Mouse (Mus musculus) retina, postnatal 1 day (tissue): ENCODE data around the gene S1pr1.

Experiments
- DNase-seq: peaks from one replicate; pipeline ENCODE4 v3.0.0-alpha.2; 2012

The S1pr1 gene

DNA sequence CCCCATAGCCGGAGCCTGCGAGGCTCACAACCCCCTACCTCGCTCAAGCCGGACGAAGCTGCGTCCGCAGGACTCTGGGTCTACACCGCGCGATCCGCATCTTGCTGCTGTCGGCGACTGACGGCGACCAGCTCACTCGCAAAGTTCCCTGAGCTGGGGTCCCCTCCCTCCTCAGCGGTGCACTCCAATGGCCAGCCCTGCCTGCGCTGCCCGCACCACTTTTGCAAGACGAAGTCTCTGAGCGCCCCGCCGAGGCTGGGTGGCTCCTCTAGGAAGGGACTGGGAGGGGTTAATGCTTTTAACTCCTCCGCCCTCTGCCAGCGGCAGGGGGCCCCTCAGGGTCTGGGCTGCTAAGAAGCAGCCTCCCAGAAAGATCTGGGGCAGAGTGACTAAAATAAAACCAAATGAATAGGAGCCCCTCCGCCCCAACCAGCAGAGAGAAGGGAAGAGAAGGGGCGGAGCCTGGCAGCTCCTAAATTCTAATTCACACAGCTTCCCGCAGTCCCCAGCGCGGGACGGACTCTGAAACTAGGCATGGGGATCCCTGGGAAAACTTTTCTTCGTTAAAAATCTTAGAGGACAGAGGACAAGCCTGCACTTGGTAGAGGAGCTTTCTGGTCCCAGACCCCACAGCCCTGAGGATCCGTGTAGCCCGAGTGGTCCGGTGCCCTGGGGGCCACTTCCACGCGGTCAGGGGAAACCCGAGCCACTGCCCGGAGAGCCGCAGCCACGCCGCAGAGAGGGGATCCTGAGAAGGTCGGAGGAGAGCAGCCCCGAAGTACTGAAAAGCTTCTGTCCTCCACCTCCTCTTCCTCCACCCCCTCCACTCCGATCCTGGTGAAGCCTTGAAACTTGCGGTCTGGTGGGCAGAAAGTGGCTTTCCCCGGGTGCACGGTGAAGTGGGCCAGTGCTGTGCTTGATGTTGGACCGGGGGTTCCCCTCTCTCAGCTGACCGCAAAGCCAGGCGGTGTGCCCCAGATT is at the start of gene S1pr1:
S1pr1 (minus strand) TSS at position 402 of the 981 bp plus-strand sequence.
- peak; percentile 89 for DNase-seq

DNA sequence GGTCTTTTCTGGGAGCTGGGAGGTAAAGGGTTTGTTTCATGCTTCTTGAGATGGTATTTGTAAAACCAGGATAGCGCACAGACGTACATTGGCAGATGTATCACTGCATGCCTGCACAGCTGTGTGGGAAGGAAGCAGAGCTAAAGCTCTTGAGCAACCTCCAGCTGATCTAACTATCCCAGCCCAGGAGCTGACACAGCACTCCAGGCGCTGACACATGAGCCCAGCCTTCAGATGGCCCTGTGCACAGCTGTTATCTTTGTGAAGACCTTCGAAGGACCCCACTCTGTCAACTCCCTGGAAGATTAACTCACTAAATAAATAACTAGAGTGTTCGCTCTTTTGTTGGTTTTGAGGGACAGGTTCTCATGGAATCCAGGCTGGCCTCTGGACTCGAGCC is 48.4 kb upstream of the S1pr1 start:
- DNase-seq: no peak

DNA sequence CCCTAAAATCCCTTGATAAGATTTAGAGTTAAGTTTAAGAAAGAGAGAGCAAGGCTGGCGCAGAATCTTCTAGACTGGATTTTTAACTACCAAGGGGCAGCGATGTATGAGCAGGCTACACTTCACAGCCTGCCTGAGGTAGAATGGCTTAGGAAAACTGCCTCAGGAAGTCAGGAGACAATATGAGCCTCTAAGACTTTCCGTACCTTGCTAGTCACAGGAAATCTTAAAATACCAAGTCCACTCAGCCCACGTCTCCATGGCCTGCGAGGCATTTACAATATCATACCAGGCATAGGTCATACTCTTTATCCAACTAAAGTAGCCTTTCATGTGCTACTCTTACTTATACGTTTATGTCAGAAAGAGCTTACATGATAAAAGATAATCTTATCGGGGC is 48.0 kb upstream of the S1pr1 start:
- no peak for DNase-seq

DNA sequence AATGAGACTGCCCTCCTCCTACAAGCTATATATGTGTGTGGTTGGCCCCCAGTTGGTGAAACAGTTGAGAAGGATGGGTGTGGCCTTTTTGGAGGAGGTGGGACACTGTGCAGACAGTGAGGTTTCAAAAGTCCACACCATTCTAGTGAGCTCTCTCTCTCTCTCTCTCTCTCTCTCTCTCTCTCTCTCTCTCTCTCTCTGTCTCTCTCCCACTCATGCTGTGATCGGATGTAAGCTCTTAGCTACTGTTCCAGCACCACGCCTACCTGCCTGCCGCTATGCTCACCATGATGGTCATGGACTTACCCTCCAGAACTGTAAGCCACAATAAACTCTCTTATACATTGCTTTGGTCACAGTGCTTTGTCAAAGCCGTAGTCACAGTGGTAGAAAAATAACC is 44.8 kb upstream of the S1pr1 start:
- no peak for DNase-seq

DNA sequence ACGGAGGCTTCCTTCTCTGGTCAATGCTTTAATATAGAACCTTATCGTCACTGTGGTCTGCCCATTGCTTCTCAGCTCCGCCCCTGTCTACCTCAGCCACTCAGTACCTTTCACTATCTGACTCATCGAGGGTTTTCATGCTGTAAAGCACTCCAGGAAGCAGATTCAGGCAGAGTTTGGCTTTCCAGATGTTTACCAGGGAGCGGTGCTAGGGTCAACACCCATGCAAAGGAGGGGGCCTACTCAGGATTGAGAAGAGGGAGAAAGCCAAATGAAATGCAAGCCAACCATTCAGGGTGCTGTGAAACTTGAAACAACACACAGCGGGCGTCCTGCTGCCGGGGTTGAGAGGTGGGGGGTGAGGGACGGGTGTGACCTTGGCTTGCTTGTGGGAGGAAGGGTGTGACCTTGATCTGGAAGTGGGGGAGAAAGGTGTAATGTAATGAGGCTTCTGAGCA is 43.6 kb upstream of the S1pr1 start:
- DNase-seq: no peak

DNA sequence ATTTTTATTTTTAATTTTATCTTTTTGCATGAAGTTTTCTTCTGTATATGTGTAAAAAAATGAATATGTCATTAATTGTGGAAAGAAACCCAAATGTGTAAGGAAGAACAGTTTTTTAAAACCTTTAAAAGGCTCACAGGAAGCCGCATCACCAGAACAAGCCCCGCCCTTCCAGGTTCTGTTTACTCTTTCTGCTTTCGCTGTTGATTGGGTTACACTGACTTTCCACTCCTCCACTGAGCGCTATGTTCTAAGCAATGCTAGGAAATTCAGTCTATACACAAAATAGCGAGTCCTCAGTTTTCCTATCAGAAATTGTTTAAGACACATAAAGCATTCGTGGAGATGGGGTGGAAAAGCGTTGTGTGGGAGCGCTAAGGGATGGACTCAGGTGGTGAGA is 39.6 kb upstream of the S1pr1 start:
- DNase-seq: no peak

DNA sequence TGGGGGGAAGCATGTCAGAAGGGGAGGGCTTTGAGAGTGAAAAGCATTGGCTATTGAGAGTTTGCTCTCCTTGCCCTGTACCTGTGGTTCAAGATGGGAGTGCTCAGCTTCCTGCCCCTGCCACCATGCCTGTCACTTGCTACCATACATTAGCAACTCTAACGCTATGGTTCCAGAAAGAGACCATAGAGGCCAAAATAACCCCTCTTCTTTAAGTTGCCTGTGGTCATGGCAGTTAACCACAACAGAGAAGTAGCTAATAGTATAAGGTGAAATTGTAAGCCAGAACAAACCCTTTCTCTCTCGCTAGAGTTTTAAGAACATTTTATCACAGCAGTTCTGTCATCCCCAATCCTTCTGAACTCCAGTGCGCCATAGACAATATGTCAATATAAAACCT is 35.5 kb upstream of the S1pr1 start:
- no peak for DNase-seq

DNA sequence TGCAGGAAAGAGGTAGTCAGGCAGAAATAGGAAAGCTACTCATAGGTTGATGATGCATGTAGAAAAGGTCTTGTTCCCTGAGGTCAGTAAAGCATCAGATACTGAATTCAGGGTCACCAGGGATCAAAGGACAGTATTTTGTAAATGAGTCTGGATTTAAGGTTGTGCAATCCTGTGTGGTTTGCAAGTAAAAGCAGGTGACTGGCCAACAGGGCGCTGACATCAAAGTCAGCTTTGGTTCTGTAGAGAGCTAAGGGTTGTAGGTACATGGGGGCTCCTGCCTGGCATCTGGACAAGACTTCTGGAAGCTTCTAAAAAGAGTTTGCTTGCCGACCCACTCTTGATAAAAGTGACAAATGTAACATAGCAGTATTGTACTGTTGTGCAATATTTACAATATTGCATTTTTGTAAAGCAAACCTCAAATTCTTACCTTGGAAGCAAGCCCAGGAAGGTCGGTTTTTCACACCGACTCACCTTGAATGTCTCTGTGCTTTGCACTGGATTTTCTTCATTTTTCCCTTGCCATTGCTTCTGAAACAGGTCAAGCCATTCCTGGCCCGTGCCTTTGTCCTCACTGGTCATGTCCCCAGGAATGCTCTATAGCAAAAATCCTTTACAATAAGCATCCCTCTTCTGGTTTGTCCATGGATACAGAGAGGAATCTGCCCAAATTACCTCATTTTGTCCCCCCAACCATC is 33.6 kb upstream of the S1pr1 start:
- DNase-seq: no peak

DNA sequence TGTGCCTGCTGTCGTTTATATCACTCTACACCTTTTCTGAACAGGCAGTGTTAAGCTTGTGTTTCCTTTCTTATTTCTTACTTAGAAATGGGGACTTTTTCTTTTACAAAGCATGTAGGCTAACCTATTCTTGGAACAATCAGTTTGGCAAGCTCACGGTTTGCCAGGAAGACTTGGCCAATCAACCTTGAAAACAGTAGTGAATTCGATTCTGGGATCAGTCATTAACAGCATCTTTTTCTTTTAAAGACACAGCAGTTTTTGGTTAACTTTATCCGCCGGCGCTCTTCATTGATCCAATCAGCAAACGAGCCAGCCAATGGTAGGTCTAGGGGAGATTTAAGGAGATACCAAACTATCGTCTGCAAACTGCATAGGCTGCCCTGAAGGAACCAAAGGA is 31.6 kb upstream of the S1pr1 start:
- DNase-seq: no peak

DNA sequence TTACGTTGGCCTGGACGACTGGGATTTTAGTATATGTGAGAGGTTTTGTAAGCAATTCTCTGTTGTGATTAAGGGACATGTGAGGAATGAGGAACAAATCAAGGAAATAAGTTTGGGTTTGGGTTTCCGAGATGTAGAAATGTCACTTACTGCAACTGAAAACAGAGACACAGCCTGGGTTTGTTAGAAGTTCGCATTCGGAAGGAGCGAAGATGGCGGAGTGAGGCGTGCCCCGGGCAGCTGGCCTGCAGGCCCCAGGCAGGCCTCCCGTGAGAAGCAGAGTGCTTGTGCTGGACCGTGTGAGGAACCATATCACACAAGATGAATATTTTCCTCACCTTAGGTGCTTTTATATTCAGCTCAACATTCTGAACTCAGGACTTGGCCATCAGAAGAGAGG is 30.2 kb upstream of the S1pr1 start:
- no peak for DNase-seq

DNA sequence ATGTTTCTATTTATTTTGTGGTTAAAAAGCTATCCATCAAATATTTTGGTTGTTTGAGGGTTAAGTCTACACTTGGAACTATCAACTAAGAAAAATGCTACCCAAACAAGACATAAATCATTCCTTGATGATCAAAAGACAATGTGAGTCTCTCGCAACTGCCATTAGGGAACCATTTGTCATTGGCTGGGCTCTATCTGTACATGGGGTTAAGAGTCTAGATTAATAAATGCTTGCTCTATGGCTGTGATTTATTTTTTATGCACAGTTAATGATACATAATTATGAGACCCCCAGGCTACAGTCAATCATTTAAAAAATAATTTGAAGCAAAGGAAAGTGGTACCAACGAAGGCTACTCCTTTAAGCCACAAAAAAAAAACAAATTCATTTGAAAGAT is 23.7 kb upstream of the S1pr1 start:
- DNase-seq: no peak

DNA sequence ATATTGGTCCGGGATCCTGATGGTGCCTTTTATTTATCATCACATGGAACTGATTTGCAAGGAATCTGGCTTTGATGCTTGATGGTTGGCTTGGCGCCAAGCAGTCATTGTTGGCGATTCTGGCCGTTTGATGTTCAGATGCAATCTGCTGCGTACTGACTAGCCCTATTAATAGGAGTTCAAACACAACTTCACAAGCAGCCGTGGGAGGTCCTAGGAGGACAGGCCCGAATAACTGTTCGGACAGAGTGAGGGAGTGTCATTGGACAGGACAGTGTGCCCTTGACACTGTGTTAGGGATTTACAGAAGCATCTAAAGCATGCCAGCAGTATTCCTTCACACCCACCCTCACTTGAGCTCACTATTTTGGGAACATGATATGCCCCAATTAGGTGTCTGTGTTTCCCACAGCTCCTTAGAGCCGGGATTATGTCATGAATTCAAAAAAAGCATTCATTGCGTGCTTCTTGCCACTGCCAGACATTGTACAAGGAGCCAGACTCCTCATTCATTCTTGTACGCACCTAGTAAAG is 23.0 kb upstream of the S1pr1 start:
- peak; percentile 69 for DNase-seq

DNA sequence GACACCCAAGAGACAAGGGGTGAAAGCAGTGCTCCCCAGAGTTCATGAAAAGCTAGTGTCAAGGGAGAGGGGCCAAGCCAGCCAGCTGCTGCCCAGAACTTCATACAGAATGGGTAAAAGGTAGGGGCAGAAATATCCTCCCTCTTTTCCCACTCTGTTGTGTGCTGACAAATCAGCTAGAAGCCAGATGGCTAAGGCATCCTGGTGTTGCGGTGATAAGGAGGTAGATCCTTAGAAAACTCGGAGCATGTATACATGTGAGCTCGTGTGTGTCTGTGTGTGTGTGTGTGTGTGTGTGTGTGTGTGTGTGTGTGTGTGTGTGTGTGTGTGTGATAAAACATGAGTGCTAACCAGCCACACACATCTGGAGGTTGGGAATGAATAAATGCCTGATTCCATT is 20.7 kb upstream of the S1pr1 start:
- DNase-seq: no peak

DNA sequence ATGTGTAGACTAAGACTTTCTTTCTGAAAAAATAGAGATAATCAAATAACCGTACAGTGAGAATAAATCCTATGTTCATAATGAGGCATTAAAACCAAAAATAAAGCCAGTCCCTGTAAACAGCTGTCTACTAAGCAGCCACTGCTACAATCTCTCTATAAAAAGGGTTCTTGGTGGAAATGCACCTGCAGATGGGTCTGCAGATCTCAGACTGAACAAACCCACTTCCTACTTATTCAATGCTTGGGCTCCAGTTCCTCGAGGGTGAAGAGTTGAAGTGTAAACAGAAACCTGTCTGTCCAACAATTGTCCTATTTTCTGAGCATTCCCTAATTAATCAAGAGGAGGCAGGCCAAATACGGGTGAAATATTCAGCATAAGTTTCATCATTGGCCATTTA is 20.0 kb upstream of the S1pr1 start:
- no peak for DNase-seq

DNA sequence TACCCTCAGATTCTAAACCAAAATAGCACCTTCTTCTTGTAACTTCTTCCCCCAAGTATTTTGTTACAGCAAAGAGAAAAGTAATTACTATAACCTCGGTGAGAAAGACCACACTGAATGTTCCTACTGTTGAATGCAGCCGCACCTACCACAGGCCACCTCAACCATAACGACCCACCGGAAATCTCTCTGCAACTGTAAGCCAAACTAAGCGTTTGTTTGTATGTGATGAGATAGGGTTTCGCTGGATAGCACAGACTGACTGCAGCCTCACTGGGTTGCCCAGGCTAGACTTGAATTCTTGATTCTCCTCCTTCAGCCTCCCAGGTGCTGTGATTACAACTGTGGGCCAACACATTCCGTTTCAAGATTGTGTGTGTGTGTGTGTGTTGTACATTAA is 15.5 kb upstream of the S1pr1 start:
- no peak for DNase-seq

DNA sequence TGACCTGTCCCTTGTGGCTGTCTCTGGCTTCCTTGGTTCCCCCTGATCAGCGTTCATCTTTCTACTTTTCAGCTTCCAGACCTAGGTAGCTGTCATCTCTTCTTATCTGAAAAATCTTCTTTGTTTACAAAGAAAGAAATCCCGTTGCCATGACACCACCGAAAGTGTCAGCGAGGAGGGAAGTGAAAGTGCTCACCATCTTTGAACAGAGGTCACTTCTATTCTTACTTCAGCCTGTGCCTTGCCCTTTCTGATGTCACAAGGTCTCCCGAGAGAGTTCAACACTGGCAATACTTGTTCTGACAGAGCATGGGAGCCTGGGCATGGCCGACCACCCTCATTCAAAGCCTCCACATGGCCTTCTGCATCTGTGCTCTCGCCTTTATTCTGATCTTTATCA is 14.3 kb upstream of the S1pr1 start:
- no peak for DNase-seq

DNA sequence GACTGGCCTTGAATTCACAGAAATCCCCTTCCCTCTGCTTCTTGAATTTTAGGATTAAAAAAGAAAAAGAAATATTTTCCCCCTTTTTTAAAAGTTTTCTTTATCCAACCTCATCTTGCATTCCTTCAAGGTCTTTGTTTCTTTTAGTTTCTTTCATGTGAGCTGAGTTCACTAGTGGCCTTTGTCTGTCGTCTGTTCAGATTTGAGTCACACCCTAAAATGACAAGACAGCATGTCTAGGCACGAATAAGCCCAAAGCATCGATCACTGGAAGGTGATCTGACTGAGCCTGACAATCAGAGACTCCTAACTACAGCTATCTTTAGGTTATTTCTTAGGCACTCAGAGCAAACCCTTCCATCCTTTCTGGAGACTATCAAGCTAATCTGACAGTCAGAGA is 13.3 kb upstream of the S1pr1 start:
- DNase-seq: no peak

DNA sequence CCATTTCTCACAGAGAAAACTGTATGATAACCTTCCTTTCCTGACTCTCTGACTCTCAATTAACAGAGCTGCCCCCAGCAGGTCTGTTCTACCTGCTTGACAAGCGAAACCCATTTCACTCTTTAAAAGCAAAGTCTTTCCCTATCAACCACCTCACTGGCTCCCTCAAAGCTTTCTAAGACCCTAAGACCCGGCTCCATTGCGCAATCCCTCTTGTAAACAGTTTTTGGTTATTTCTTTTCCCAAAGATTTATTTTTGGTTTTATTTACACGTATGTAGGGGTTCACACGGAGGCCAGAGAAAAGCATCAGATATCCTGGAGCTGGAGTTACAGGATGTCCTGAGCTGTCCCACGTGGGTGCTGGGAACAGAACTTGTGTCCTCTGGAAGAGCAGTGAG is 4.0 kb upstream of the S1pr1 start:
- DNase-seq: no peak

DNA sequence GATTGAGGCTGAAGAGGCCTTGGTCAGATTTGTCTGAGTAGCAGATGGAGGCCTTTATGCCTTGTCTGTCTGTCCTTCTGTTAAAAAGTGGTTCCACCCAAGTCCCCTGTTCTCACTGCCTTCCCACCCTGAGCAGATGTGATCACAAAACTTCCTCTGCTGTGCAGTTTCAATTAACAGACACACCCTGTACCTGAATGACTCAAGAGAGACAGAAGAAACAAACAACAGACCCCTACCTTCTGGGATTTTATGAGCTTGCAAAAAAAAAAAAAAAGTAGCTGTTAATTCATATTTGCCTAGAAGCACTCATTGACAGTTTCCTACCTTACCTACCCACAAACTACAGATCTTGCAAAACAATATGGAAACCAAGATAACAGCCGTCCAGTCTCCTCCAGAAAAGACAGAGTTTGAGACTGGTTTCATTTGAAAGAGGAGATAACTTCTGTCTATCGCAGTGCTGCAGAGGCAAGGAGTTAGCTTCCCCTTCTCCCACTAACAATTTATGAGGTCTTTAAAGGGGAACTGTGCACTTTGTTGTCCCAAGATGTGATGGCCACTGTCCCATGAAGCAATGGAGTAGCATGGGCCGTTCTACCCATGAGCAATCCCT is 1.1 kb upstream of the S1pr1 start:
- peak; percentile 6 for DNase-seq

DNA sequence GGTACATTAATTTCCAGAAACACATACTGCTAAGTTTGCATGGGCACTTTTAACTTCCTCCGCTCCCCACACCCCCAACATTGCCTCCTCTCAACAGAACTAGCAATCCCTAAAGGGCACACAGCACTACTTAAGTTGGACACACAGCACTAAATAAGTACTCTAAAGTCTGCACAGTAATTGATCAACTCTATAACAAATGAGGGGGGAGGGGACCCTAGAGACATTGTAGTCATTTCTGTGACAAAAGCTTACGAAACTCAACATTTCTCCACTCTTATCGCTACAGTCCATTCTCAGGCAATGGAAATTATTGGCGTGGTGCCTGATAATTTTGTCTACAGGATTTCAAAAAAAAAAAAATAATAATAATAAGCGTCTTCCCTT is 830 bp downstream of the S1pr1 start:
- DNase-seq: peak; percentile 22

DNA sequence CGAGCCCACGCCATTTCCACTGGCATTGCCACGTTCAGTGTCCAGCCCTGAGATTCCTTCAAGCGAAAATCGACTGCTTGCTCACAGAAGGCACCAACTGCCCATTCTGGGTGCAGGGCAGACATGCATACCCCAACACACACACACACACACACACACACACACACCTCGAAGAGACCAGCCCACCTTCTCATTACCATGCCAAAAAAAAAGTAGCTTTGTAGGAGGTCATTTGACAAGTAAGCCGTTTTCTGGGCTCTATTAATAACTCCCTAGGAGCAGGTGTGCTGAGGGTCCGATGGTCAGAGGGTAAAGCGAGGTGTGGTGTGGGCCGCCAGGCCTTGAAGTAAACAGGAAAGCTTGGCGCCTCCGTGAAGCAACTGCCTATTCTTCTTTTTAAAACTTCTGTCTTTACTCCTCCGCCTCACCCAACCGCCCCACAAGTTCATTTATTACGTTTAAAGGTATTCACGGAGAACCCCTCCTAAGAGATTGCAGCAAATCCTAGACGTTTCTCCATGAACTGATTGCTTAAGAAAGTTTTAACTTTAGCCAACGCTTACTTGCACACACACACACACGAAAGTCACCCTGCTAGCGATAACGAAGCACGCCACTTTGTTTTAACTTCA is 1.3 kb downstream of the S1pr1 start:
- DNase-seq: peak; percentile 37

DNA sequence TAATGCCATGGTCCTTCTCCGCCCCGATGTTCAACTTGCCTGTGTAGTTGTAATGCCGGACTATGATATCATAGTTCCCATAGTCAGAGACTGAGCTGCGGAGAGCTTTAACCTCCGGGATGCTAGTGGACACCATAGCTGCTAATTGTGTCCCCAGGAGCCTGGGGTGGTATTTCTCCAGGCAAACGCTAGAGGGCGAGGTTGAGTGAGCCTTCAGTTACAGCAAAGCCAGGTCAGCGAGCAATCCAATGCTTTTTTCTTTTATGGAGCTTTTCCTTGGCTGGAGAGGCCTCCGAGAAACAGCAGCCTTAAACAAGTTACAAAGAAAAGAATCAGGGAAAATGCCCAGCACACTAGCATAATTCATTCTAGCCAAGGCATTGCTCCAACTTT is 2.1 kb downstream of the S1pr1 start:
- DNase-seq: peak; percentile 85
